Mouse (Mus musculus) liver, postnatal 0 days (tissue): Measurements from ENCODE around the gene Uhrf1.

Experiments used
- CTCF ChIP-seq: sonication (generic); IDR thresholded peaks from 2 replicates; pipeline ENCODE4 v1.5.1; 2016; ENCODE audit warnings: antibody characterized with exemption, low read depth
- EP300 ChIP-seq: IDR thresholded peaks from 2 replicates; pipeline ENCODE4 v1.6.1; 2016; ENCODE audit warnings: antibody characterized with exemption, low read depth, mild to moderate bottlenecking

- TF ChIP-seq CTCF (no peak), EP300 (no peak)
Measured at GRCm38 (mm10) chr17:56287830-56288229, 15.3 kb upstream of the Uhrf1 start.
